Mouse (Mus musculus) megakaryocyte, embryonic 14.5 days (primary cell): Measurements from ENCODE around the gene Doxl2. TPM values are rescaled to one million over a fixed set of nuclear protein-coding genes. Genes with fewer than 3 reads are reported as not detected.

ENCODE experiments used
- H3K27me3 ChIP-seq: replicated peaks from 2 replicates; pipeline ENCODE3; 2012; ENCODE audit warnings: inconsistent platforms
- H3K36me3 ChIP-seq: replicated peaks from 2 replicates; pipeline ENCODE3; 2012; ENCODE audit warnings: low read length, inconsistent platforms, mixed read lengths
- H3K4me1 ChIP-seq: 2 replicates; pipeline ENCODE4 v1.6.1; 2012; ENCODE audit warnings: inconsistent platforms
- H3K4me3 ChIP-seq: replicated peaks from 2 replicates; pipeline ENCODE3; 2012; ENCODE audit warnings: moderate library complexity, mild to moderate bottlenecking, inconsistent platforms
- H3K9me3 ChIP-seq: 2 replicates; pipeline ENCODE4 v1.6.1; 2012; ENCODE audit warnings: inconsistent platforms
- FLI1 ChIP-seq: IDR thresholded peaks from 2 replicates; pipeline ENCODE4 v1.6.1; 2012; ENCODE audit warnings: low read length, inconsistent platforms, mixed read lengths
- GATA1 ChIP-seq: IDR thresholded peaks from 3 replicates; pipeline ENCODE4 v1.6.1; 2012; ENCODE audit warnings: mixed read lengths, low read length, inconsistent platforms, borderline replicate concordance
- polyA plus RNA-seq: library from polyadenylated mRNA; stranded (reverse); fragments of >175 nt; gene quantifications from 2 replicates; pipeline ENCODE4 v1.2.3, GENCODE M21; 2012; ENCODE audit warnings: low replicate concordance; ENCODE audit not compliant: insufficient read depth

Gene Doxl2
- polyA plus RNA-seq, 1 experiment: not detected

DNA sequence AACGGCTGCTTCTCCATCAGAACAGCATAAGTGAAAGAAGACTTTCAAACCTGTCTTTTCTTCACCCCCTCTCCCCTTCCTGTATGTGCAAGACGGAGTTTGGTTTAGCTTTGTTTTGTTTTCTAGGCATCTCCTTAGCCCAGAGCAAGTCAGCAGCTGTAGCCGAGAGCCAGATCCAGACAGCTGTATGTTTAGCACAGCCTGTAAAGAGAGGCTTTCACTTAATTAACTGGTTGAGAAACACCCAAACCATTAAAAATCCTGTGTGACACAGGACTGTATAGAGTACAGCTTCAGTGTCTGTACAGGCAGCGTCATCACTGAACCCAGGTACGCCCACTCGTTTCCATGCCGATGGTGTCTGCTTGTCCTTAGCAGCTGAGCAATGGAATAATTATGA lies 50.5 kb downstream of the Doxl2 start:
- Histone ChIP-seq H3K4me3 (no peak overlapping the region), H3K36me3 (no peaks in the 10 kb centered on the region), H3K4me1 (peaks cover 6% of the 10 kb centered on the region; the same call in 1 of the 2 replicates), H3K9me3 (no peaks in the 10 kb centered on the region), H3K27me3 (peaks cover 73% of the 10 kb centered on the region)
- TF ChIP-seq FLI1: no peak
- TF ChIP-seq GATA1: no peak

DNA sequence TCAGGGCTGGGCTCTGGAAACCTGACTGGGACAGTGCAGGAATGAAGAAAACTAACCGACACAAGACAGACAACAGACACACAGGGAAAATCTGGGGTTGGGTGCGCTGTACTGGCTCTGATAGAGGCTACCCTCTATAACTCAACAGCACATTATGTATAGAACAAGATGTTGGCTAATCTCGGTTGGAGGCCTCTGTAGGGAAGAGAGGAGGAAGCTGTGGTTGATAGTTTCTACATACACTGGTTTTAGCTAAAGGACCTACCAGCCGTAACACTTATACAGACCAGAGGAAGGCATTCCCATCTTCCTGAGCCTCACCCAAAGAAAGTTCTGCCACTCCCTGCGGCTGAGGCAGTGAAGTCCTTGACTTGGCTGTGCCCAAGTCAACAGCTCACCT lies 51.7 kb downstream of the Doxl2 start:
- no peak for TF ChIP-seq GATA1
- TF ChIP-seq FLI1: no peak
- Histone ChIP-seq H3K36me3 (no peaks in the 10 kb centered on the region), H3K9me3 (no peaks in the 10 kb centered on the region), H3K27me3 (peaks cover 65% of the 10 kb centered on the region), H3K4me1 (peaks cover 6% of the 10 kb centered on the region; the same call in 1 of the 2 replicates), H3K4me3 (no peak overlapping the region)

DNA sequence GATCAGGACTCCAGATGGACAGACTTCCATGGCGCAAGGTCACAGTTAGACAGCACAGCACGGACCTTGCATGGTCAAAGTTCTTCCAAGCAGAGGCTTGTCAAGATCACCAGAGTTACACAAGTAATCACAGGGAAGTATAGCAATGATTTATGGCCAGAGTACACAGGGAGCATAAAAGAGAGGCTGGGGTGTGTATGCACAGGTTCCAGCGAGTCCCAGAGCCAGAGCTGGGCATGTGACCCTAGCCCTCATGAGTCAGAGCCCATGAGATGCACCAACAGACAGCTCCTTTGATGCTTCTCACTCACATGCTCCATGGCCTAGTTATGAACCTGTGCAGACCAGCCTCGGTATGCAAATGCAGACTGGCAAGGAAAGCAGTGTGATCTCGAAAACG lies 53.3 kb downstream of the Doxl2 start:
- peaks cover 6% of the 10 kb centered on the region; the same call in 1 of the 2 replicates for H3K4me1 ChIP-seq
- no peak overlapping the region for H3K4me3 ChIP-seq
- H3K27me3 ChIP-seq: peaks cover 71% of the 10 kb centered on the region
- H3K36me3 ChIP-seq: no peaks in the 10 kb centered on the region
- H3K9me3 ChIP-seq: no peaks in the 10 kb centered on the region
- TF ChIP-seq GATA1 (no peak), FLI1 (no peak)

Other genes starting within 250 kb of the Doxl2 start
- 18.4 and 38.1 TPM in 2 replicates for gene Gimap1, start 235.9 kb upstream of the Doxl2 start, polyA plus RNA-seq
- 12.5 and 21.4 TPM in 2 replicates for gene Gimap5, start 228.8 kb upstream of the Doxl2 start, polyA plus RNA-seq
- 2.3 TPM in 1 of 2 replicates, not detected in the other for gene Gimap3, start 204.1 kb upstream of the Doxl2 start, polyA plus RNA-seq
- 9.7 and 62.7 TPM in 2 replicates for gene Tmem176a, start 134.0 kb upstream of the Doxl2 start, polyA plus RNA-seq
- gene Tmem176b, start 133.5 kb upstream of the Doxl2 start, polyA plus RNA-seq: 10.4 and 36.3 TPM in 2 replicates
- gene Aoc1, start 102.1 kb upstream of the Doxl2 start, polyA plus RNA-seq: not detected in 2 replicates
- not detected in 2 replicates for gene 1600015I10Rik, start 45.1 kb upstream of the Doxl2 start, polyA plus RNA-seq
- gene Svs1, start 11.9 kb downstream of the Doxl2 start, polyA plus RNA-seq: not detected in 2 replicates
- 45.1 and 495 TPM in 2 replicates for gene Gpnmb, start 61.6 kb downstream of the Doxl2 start, polyA plus RNA-seq
- 42.4 and 187 TPM in 2 replicates for gene Malsu1, start 98.8 kb downstream of the Doxl2 start, polyA plus RNA-seq
- 0.39 and 11.9 TPM in 2 replicates for gene Igf2bp3, start 240.0 kb downstream of the Doxl2 start, polyA plus RNA-seq